Mouse (Mus musculus) MN1 (cell line): ENCODE data around the gene Gm26558.
A peak's percentile ranks its signal among the peaks of the same experiment; 100 is the strongest.

Source experiments
- DNase-seq: peaks from one replicate; pipeline ENCODE4 v3.0.0-alpha.2; 2016; ENCODE audit warnings: low spot score

Gene Gm26558

DNA sequence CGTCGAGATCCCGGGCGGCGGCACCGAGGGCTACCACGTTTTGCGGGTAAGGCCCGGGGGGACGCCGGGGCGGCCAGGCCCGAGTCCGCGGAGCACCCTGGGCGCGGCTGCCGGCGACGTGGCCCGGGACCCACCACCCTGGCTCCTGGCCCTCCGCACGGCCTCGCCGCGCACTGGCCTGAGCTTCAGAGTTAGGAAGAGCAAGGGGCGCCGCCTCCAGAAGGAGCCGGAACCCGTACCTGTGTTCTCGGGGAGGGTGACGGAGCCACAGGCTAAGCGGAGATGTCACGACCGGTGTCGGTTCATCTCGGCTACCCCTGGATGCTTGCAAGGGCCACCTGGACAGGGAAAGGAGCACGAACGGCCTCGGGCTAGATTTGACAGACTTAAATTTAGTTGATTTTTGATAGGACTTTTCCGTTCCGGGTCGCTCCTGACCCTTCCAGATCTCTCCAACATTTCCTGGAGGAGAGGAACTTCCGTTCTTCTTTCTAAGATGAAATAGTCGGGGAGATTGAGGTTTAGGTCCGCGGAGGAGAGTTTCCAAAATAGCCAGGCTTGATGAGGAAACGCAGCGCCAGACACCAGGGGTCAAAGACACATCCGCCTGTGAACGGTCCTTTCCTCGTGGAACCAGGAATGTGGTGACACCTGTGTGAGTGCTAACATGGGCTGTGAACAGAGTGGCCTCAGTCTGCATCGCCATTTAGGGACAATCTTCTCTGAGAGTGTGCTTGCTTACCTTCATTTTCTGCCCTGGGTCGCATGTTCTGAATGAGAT, at the start of gene Gm26558:
Gene Gm26558 (minus strand): TSS at position 394 of the 781 bp plus-strand sequence.
- DNase-seq = no peak

DNA sequence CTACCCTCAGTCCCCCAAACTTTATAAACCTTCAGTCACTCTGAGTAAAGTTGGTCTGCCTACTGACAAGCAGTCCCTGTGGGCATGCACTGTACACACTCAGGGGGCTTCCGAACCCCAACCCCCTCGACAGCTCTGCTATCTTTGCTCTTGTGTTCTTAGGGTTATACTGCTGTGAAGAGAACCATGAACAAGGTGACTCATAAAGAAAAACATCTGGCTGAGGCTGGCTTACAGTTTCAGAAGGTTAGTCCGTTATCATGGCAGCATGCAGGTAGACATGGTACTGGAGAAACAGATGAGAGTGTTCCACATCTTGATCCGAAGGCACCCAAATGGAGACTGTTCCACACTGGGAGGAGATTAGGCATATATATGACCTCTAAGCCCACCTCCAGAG, 49.0 kb upstream of the Gm26558 start:
- no peak for DNase-seq

DNA sequence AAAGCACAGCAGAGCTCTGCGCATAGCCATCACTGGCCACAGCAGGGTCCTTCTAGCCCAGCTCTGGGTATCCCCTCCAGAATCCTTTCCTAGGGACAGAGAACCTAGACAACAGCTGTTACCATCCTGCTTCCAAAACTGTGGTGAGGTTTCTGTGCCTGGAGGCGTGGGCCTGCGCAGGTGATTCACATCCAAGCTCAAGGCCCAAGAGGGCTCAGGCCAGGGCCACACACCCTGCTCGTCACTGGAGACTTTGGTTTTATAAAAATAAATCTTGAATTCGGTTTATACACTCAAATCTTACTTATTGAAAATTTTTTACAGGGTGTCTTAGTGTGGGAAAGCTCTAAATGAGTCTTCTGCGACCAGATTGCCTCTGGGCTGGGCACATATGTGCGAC, 48.3 kb upstream of the Gm26558 start:
- DNase-seq = no peak

DNA sequence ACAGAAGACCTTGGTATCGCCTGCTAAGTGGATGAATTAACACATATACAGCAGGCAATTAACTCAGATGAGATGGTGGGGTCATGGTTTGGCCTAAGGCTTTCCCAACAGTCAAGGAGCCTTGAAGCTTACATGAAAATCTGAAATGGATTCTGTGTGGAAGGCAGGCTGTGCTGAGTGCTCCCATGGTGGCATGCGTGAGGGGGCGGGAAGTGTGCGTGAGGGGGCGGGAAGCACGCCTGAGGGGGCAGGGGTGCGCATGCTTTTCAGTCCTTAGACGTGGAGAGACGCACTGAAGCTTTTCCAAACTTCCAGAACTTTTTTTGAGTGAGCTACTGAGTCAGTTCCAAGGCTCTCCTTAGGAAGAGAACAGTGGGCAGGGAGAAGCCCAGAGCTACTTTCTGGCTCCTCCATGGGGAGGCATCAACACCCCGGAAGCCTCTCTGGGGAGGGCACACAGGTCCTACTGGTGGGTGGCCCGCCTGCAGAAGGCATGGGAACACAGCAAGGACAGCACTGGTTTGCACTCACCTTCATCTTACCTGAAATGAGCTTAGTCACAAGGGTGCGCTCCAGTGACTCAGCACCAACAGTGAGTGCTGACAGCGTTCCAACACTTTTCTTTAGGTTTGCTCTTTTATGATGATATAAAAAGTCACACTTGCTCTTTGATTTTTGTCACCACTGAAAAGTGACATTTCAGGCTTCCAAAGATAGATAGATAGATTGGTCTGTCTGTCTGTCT, 47.2 kb upstream of the Gm26558 start:
- no peak for DNase-seq

DNA sequence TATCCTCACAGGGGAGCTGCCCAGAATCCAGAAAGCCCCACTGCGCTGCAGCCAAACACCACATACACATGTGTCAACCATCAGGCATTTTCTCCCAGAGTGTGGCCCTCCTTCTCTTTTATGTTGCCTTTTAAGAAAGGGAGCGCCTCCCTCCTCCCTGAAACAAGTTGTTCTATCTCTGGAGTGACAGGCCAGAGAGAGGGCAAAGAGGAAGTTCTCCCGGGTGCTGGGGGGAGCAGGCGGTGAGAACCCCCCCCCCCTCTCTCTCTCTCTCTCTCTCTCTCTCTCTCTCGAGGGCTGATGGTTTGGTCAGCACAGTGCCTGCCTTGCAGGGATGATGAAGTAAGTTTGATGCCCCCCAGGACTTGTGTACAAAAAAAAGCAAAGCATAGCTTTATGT, 40.5 kb upstream of the Gm26558 start:
- no peak for DNase-seq

DNA sequence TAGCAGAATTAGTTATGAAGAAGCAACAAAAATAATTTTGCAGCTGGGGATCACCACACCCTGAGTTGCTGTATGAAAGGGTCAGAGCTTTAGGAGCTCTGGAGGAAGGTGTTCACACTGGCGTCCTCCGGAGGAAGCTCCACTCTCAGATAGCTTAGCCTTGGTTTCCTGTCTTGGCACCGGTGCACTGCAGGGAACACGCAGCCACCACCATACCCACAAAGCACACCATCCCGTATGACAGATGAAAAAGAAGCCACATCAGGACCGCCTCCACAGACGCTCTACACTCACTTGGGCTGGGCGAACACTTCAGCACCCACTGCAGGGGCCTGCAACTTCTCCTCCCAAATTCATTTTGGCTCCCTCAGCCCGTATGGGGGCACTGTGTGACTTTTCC, 39.7 kb upstream of the Gm26558 start:
- no peak for DNase-seq

DNA sequence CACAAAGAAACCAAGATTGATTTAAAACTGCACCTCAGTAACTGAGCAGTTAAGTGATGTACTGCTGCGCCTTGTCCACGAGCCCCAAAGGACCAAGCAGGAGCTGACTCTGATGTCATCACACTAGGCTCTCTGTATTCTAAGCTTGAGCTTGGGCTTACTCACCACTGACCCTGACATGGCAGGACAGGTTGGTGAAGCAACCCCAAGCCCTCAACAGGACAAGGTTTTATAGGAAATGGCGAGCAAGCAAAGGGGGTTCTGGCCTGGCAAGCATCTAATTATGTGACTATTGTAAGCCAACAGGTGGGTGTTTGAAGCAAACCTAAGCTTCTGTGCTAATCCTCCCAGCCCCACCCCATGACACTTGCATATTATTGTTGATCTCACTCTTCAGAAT, 38.9 kb upstream of the Gm26558 start:
- no peak for DNase-seq

DNA sequence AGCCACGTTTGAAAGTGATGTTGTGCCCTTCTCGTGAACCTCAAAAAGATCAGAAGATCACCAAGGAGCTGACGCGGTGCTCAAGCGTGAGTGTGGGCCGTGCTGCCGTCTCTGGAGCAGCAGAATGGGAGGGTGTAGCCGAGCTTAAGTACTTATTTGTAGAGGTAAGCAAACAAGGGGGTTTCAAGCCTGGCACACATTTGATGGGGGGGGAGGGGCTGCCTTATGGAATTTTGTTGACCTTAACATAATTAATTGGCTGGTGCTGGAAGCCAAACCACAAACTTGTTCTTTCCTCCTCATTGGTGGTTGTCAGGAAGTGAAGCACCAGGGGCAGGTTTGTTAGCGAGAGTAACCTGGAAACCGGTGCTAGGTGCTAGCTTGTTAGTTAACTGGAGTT, 33.8 kb upstream of the Gm26558 start:
- no peak for DNase-seq

DNA sequence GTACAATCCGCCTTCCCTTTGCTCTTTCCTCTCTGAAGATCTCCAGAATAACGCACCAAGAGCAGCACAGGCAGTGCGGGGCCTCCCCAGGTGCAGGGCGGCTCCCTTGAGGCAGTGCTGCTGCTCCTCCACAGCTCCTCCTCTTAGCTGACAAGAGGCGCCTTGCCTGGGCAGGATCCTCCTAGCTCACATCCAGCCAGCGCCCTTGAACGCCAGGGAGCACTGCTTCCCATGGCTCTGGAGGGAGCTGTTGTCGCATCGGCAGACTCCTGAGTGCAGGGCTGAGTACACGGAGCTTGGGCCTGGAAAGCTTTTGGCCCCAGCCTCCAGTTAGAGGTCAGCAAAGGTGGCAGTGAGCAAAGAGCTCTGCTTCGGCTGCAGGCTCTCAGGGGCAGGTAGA, 28.3 kb upstream of the Gm26558 start:
- DNase-seq = no peak

DNA sequence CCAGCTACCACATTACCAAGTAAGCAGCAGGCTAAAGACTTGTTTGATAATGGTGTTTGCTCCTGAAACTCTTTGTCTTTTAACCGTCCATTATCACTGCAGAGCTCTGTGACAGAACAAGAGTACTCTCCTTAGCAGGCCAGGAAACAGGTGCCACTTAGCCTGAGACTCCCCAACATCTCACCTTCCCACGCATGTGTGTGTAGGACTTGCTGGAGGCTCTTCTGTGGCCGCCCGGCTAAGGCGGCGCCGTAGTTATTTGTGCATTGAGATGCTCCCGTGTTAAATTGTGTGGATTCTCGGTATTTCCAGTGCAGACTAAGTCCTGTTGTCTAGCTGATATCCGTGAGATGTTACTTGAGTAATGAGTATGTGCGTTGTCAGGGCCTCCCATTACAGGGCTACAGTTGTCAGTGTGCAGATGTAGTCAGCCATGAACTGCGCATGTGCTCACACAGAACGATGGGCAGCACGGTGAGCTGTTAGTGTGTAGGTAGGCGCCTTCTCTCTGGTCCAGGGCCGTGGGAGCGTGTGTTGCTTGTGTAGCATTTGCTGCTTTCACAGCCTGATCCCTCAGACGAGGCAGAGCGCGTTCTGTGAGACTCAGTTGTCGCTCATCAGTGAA, 26.7 kb upstream of the Gm26558 start:
- DNase-seq = no peak

DNA sequence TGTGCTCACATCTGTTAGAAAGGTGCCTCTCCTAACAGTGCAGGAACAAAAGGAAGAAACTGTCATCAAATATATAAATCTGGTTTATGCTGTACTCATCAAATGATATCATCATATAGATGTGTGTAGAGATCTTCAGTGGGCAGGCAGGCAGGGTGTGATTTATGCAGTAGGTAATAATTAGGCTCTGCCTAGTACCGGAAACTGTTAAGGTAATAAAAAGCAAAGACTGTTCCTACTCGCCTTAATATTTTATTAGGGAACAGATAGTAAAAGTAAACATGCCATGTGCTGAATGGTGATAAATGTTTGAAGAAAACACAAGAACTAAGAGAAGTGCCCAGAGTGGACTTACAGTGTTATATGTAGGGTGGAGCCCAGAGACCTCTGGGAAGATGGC, 20.4 kb upstream of the Gm26558 start:
- no peak for DNase-seq

DNA sequence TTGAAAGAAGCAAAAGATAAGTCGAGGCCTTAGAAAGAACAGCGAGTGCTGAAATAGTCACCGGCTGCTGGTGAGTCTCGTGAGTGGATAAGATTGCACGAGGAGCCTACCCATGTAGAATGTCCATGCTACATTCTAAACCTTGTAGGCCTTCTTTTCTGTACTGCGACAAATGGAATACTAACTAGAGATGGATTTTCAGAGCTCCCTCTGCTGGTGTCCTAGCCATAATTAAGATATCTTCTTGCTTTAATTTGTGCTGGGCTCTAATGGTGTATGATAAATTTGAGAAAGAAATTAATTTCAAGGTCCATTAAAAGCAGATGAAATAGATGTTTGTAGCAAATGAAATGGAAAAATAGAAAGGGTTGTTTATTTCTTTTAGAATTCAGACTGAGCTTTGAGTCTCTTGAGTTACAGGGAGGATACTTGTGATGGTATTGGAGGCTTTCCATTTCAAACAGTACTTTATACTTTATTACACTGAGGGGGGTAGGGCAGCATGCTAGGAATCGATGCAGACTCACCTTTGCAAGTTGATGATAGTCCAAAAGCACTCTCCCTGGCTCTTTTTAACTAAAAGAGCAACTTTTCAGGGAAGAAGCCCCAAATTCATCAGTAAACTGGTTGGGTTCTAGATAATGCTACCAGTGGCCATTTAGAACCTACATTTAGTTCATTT, 11.7 kb upstream of the Gm26558 start:
- no peak for DNase-seq

DNA sequence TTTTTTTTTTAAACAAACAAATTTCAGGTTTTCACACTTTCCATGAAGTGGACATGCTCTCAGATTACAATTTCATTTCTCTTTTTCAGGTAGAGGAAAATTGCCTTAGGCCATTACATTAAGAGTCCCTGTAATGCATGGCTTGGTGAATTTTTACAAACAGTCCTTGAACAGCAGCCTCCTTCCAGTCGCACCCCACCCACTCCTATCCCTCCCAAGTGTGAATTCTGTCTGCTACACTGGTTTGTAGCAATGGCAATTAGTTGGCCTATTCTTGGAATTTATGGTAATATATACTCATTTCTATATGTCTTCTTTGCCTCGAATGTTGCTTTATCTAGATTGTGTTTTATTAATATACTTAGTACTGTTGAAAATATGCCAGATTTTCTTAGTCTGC, 10.6 kb upstream of the Gm26558 start:
- DNase-seq = no peak

DNA sequence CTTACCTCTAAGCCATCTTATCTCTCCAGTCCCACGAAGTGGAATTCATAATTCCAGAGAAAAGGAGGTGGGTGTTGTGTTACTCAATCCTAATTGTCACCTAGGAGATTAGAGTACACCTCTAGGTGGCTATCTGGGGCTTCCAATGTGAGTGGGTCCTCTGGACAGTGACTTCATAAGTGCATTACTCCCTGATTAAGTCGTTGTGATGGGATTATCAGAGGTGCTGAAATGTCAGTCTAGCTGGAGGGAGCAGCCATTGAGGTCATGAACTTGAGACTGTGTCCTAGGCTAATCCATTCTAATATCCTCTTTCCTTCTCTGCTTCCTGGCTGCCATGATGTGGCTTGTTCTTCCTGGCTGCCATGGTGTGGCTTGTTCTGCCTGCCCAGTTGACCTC, 8.0 kb upstream of the Gm26558 start:
- no peak for DNase-seq

DNA sequence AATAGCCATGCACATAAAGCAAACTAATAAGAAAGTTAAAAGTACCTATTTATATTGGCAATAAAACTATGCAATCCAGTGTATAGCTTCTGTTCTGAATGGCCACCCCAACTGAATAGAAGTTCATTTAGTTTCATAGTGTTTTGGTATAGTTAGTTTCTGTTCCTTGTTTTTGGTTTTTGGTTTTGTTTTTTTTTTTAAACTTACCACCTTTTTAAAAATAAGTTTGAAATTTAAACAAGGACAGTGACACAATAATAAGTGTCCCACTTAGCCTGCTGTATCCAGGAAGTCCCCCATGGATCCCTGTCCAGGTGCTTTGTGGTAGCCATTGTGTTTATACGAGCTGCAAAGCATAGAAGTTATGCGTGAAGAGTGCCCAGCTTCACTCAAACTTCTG, 7.3 kb upstream of the Gm26558 start:
- no peak for DNase-seq

DNA sequence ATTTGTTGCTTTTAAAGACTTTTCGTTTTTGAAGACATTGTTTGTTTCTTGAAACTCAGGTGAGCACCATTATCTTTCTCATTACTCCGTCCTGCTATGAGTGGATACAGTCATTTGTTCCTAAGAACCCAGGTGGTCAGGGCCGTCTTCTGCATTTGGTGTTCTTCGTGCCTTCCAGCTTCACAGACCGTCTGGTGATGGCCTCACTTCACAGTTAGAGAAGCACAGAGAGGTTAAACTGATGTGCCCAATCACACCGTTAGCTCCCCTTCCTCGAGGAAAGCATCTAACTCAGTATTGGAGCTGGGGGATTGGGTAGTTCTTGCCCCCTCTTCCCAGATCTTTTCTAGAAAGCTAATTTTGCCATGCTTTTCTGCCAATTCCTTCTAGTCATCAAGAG, 5.1 kb upstream of the Gm26558 start:
- DNase-seq = no peak

DNA sequence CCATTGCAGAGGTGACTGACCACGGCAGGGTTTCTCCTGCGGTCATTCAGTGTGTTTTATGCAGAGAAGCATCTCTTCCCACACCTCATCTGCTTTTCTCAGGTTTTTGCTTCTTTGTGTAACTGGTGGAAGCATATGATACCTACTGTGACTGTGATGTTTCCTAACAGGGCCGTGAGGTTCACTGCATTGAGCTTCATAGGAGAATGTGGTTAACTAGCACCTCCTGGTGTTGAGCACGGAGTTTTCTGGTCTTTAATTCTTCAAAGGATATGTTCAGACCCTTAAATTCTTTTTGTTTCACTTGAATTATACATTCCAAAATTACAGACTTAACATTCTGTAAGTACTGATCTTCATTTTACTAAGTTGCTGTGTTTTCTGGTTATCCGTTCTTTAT, 1.9 kb upstream of the Gm26558 start:
- peak; percentile 19 for DNase-seq

DNA sequence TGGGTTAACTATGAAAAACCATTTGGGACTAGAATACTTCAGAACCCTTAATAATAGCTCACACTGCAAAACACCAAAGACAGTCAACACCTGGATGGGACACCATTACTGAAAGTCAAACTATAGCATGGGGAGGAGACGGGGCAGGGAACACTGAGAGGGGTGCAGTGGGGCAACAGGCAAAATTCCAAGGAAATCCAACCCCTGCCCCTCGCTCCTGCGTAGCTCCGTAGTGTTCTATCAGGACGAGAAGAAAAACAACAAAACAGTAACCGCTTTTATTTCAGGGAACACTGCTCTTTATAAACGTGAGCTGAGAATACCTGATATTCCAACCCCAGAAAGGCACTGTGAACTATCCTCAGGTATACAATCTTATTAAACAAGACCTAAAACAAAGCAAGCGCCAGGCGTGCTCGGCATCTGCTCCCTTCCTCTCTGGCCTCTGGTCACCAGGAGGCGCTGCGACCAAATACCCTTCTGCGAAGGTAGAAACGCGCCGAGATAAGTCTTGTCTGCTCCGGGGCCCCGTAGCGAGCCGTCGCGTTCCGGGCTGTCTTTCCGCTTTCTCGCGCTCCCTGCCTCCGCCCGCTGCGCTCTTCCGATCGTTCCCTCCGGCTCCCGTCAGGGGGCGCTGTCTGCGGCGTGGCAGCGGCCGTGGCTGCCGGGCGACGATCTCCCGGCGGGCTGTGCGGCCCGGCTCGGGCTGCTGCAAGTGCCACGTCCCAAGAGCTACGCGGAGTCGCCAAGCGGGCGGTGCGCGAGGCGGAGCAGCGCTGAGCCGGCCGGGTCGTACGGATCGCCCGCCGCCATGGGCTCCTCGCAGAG, 807 bp downstream of the Gm26558 start, which contains the start of gene Gorasp2:
Gene Gorasp2 (plus strand): TSS at position 690 of the 828 bp plus-strand sequence.
- peak; percentile 98 for DNase-seq

DNA sequence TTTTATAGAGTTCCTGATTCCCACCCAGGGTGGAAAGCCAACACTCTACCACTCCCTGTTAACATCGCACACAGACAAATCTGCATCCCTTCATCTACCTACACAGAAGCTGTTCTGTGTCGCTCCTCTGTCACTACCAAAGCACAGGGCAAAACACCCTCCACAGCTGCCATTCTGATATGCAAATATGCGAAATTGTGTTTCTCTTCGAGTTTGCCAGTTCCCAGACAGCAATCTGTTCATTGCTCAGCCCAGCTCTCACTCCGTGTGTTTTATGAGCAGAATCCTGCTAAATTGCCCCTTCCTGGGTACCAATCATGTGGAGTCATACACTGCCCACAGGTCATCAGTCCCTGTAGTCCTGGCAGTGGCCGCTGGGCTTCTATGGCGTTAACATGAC, 4.8 kb downstream of the Gm26558 start:
- DNase-seq = no peak

DNA sequence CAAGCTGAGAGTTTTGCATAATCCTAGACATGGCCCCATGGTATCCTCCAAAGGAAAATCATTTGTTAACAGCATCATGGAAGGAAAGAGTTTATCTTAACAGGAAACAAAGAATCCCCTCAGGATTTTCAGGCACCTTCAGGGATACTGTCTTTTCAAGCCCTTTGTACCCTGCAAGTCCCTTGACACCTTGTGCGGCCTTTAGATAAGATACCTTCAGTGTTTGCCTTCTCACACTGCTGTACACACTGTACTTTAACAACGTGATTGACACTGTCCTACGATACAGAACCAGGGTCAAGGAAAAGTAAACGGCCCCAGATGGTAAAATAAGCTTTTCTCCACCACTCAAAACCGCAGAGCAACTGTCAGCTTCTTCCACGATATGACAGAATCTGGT, 10.1 kb downstream of the Gm26558 start:
- DNase-seq = no peak

DNA sequence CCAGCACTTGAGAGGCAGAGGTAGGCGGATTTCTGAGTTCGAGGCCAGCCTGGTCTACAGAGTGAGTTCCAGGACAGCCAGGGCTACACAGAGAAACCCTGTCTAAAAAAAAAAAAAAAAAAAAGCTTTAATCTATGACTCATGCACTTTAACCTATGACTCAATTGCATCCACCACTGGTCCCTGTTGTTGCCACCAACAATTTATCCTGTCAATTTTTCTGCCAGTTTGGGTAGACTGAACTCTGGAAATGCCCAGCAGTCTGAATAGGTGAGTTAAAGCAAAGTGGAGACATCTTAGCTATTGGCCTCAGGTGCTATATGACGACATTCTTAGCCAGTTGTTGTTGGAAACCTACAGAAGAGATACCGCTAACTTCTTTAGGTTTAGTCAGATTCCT, 12.4 kb downstream of the Gm26558 start:
- no peak for DNase-seq

DNA sequence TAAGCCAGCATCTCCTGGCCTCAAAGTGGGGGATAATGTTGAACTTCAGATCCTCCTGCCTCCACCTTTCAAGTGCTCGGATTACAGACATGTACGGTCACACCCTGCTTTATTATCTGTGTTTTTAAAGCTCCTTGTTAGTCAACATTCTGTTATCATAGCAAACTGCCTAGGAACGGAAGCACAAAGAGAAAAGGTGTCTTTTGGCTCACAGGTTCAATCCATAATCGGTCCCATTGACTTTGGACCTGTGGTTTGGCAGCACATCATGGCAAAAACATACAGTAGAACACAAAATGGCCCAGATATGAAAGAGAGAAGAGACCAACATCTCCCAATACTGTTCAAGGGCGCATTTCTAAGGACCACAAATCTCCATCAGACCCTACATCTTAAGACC, 13.6 kb downstream of the Gm26558 start:
- DNase-seq = no peak
